Mouse (Mus musculus): ENCODE measurements around the gene BC025920. TPM values are rescaled to one million over a fixed set of nuclear protein-coding genes. Genes with fewer than 3 reads are reported as not detected.
A peak's percentile ranks its signal among the peaks of the same experiment; 100 is the strongest.

Gene BC025920
- total RNA-seq, 2 experiments from 2014 or later = 2.6 to 2.9 TPM

GRCm38 (mm10) chr10:81575208-81575631 is 30.9 kb upstream of the BC025920 start:
- peak; percentile 62 for DNase-seq (ENCODE audit: extremely low spot score in 1 of 2, low spot score in 2 of 2)
- TF ChIP-seq CTCF (IDR thresholded peaks at IDR 0.05) = no peak
- Histone ChIP-seq H3K27ac (peak overlapping the region; percentile 79), H3K4me3 (peak overlapping the region; percentile 80)
- intact Hi-C loops (cut with DNase I) = loop anchor here (2.0 kb wide), 1 partner anchor 22 kb away; no protein-coding TSS in a partner anchor

GRCm38 (mm10) chr10:81575695-81576094 is 30.4 kb upstream of the BC025920 start:
- Histone ChIP-seq H3K4me3 (peak overlapping the region; percentile 80), H3K27ac (no peak overlapping the region; the same call in 1 of the 2 replicates)
- intact Hi-C loops (cut with DNase I) = loop anchor here (2.0 kb wide), 1 partner anchor 21 kb away; no protein-coding TSS in a partner anchor
- no peak for TF ChIP-seq CTCF (IDR thresholded peaks at IDR 0.05)
- no peak for DNase-seq (ENCODE audit: extremely low spot score in 1 of 2, low spot score in 2 of 2)

GRCm38 (mm10) chr10:81579967-81580366 is 26.1 kb upstream of the BC025920 start:
- Histone ChIP-seq H3K27ac (no peak overlapping the region), H3K4me3 (no peak overlapping the region)
- TF ChIP-seq CTCF (IDR thresholded peaks at IDR 0.05) = no peak
- no peak for DNase-seq (ENCODE audit: extremely low spot score in 1 of 2, low spot score in 2 of 2)
- intact Hi-C loops (cut with DNase I) = no loop called here

GRCm38 (mm10) chr10:81580441-81581070 is 25.5 kb upstream of the BC025920 start:
- intact Hi-C loops (cut with DNase I) = no loop called here
- Histone ChIP-seq H3K27ac (no peak overlapping the region), H3K4me3 (no peak overlapping the region)
- no peak for DNase-seq (ENCODE audit: extremely low spot score in 1 of 2, low spot score in 2 of 2)
- peak; percentile 19 for TF ChIP-seq CTCF (IDR thresholded peaks at IDR 0.05)

GRCm38 (mm10) chr10:81583347-81583746 is 22.7 kb upstream of the BC025920 start:
- intact Hi-C loops (cut with DNase I) = no loop called here
- TF ChIP-seq CTCF (IDR thresholded peaks at IDR 0.05) = no peak
- no peak overlapping the region for H3K4me3 ChIP-seq
- H3K27ac ChIP-seq = no peak overlapping the region
- no peak for DNase-seq (ENCODE audit: extremely low spot score in 1 of 2, low spot score in 2 of 2)

GRCm38 (mm10) chr10:81588739-81589138 is 17.3 kb upstream of the BC025920 start:
- DNase-seq (ENCODE audit: extremely low spot score in 1 of 2, low spot score in 2 of 2) = no peak
- TF ChIP-seq CTCF (IDR thresholded peaks at IDR 0.05) = no peak
- Histone ChIP-seq H3K4me3 (no peak overlapping the region), H3K27ac (no peak overlapping the region)
- intact Hi-C loops (cut with DNase I) = no loop called here

- Histone ChIP-seq H3K4me3 (no peak overlapping the region), H3K27ac (no peak overlapping the region)
- intact Hi-C loops (cut with DNase I) = no loop called here
- no peak for TF ChIP-seq CTCF (IDR thresholded peaks at IDR 0.05)
- no peak for DNase-seq (ENCODE audit: extremely low spot score in 1 of 2, low spot score in 2 of 2)
Observed at GRCm38 (mm10) chr10:81591846-81592245, 14.2 kb upstream of the BC025920 start.

- Histone ChIP-seq H3K4me3 (no peak overlapping the region), H3K27ac (no peak overlapping the region)
- TF ChIP-seq CTCF (IDR thresholded peaks at IDR 0.05) = no peak
- DNase-seq (ENCODE audit: extremely low spot score in 1 of 2, low spot score in 2 of 2) = no peak
- intact Hi-C loops (cut with DNase I) = no loop called here
Observed at GRCm38 (mm10) chr10:81592631-81593030, 13.4 kb upstream of the BC025920 start.

- no peak for DNase-seq (ENCODE audit: extremely low spot score in 1 of 2, low spot score in 2 of 2)
- intact Hi-C loops (cut with DNase I) = no loop called here
Observed at GRCm38 (mm10) chr10:81593223-81593622, 12.8 kb upstream of the BC025920 start.

GRCm38 (mm10) chr10:81593935-81594334 is 12.1 kb upstream of the BC025920 start:
- H3K4me3 ChIP-seq = no peak overlapping the region
- no peak overlapping the region for H3K27ac ChIP-seq
- intact Hi-C loops (cut with DNase I) = no loop called here
- no peak for DNase-seq (ENCODE audit: extremely low spot score in 1 of 2, low spot score in 2 of 2)
- no peak for TF ChIP-seq CTCF (IDR thresholded peaks at IDR 0.05)

More at GRCm38 (mm10) chr10:81593223-81593622, 12.8 kb upstream of the BC025920 start:
- Histone ChIP-seq H3K27ac (no peak overlapping the region), H3K4me3 (no peak overlapping the region)
- no peak for TF ChIP-seq CTCF (IDR thresholded peaks at IDR 0.05)

- H3K27ac ChIP-seq = no peak overlapping the region; the same call in 1 of the 2 replicates
- no peak for TF ChIP-seq CTCF (IDR thresholded peaks at IDR 0.05)
- no peak overlapping the region for H3K4me3 ChIP-seq
- intact Hi-C loops (cut with DNase I) = no loop called here
- DNase-seq (ENCODE audit: extremely low spot score in 1 of 2, low spot score in 2 of 2) = no peak
Observed at GRCm38 (mm10) chr10:81595599-81595998, 10.5 kb upstream of the BC025920 start.

- TF ChIP-seq CTCF (IDR thresholded peaks at IDR 0.05) = no peak
- Histone ChIP-seq H3K27ac (peak overlapping the region; percentile 74), H3K4me3 (peak overlapping the region; percentile 14)
- DNase-seq (ENCODE audit: extremely low spot score in 1 of 2, low spot score in 2 of 2) = no peak
- intact Hi-C loops (cut with DNase I) = loop anchor here (2.0 kb wide), 1 partner anchor 22 kb away; the partner anchor contains the start of gene Tle2
Observed at GRCm38 (mm10) chr10:81596611-81597010, 9.5 kb upstream of the BC025920 start.

Data from left cerebral cortex, adult 2 months (tissue).